ENCODE assay signal across 15 mouse cellular contexts in genomic region chr16:72747696-72748095, GRCm38 (mm10).
"Had no signal": no experiment of that assay in that cellular context is flagged by ENCODE, and none has a peak within 500 bp of the region (broad histone marks: within the 10 kb centered on the region; RNA-seq: fewer than 3 reads in every experiment).

No protein-coding gene starts in this region.

- ATAC-seq: liver, postnatal 0 days had no signal

- H3K27me3 ChIP-seq: limb, embryonic 12.5 days; liver, embryonic 13.5 days; lung, embryonic 15.5 days; megakaryocyte, embryonic 14.5 days had no signal

- H3K4me1 ChIP-seq: liver, embryonic 13.5 days; lung, embryonic 15.5 days; megakaryocyte, embryonic 14.5 days had no signal

- H3K9me3 ChIP-seq: lung, embryonic 15.5 days had no signal

- H3K4me3 ChIP-seq: limb, embryonic 12.5 days; liver, embryonic 13.5 days; lung, embryonic 15.5 days; megakaryocyte, embryonic 14.5 days had no signal

- H3K9ac ChIP-seq: limb, embryonic 12.5 days; liver, embryonic 13.5 days; liver, postnatal 0 days; lung, embryonic 15.5 days had no signal

- H3K4me2 ChIP-seq: limb, embryonic 12.5 days; liver, embryonic 13.5 days; lung, embryonic 15.5 days had no signal

- DNase-seq: kidney, adult 9 months; kidney, postnatal 36 days; layer of hippocampus, adult 9-11 months; liver; liver, embryonic 13.5 days; liver, postnatal 0 days; lung, postnatal 14 days; right cerebral cortex, adult 18-20 months; right cerebral cortex, postnatal 25 days; thymus, postnatal 36 days had no signal

- H3K27ac ChIP-seq: kidney, postnatal 0 days; limb, embryonic 12.5 days; liver, embryonic 13.5 days; lung, embryonic 15.5 days; macrophage had no signal
